Mouse (Mus musculus) adipose tissue, adult 10 weeks (tissue): ENCODE data around the gene Ttc7. TPM values are rescaled to one million over a fixed set of nuclear protein-coding genes. Genes with fewer than 3 reads are reported as not detected.

Source experiments
- polyA plus RNA-seq: library from polyadenylated mRNA; stranded (reverse); fragments of 350-450 nt; fragmentation: Illumina TruSeq; extraction: RNeasy Lipid Tissue Mini Kit (QIAGEN cat#74804); gene quantifications from one replicate; pipeline ENCODE4 v1.2.3, GENCODE M21; 2014; ENCODE audit warnings: low read depth, low replicate concordance

Ttc7 gene
- polyA plus RNA-seq = 22.9 TPM

GRCm38 (mm10) chr17:87282706-87283053 is at the start of gene Ttc7:
TSS of gene Ttc7 (plus strand) at chr17:87282886.

GRCm38 (mm10) chr17:87265792-87266186 is 16.9 kb upstream of the Ttc7 start, which contains the start of gene Mcfd2:
TSS of gene Mcfd2 (minus strand) at chr17:87265935.

GRCm38 (mm10) chr17:87427511-87427910 is 144.8 kb downstream of the Ttc7 start, which contains the start of gene Stpg4:
TSS of gene Stpg4 (minus strand) at chr17:87427741.

Other genes starting within 250 kb of the Ttc7 start
- gene Socs5, start 175.2 kb upstream of the Ttc7 start, polyA plus RNA-seq = 10.2 TPM
- 126 TPM for gene Mcfd2, start 17.0 kb upstream of the Ttc7 start, polyA plus RNA-seq
- gene Stpg4, start 144.9 kb downstream of the Ttc7 start, polyA plus RNA-seq = 8.6 TPM
- gene Calm2, start 164.0 kb downstream of the Ttc7 start, polyA plus RNA-seq = 389 TPM